Mouse (Mus musculus) neural tube, embryonic 15.5 days (tissue): ENCODE measurements around the gene Stk16. TPM values are rescaled to one million over a fixed set of nuclear protein-coding genes. Genes with fewer than 3 reads are reported as not detected.

Experiments used
- ATAC-seq: fragments of 200-750 bp; cut with Nextera tagmentation; 2 replicates; pipeline ENCODE4 v1.8.0; 2017; ENCODE audit warnings: mild to moderate bottlenecking, moderate TSS enrichment, moderate library complexity; ENCODE audit not compliant: low FRiP score
- H3K27ac ChIP-seq: fragments of 300-500 bp; sonication (generic); replicated peaks from 2 replicates; pipeline ENCODE4 v1.5.1; 2015; ENCODE audit warnings: mild to moderate bottlenecking, inconsistent platforms
- H3K27me3 ChIP-seq: fragments of 300-500 bp; sonication (generic); replicated peaks from 2 replicates; pipeline ENCODE4 v1.6.1; 2015; ENCODE audit warnings: inconsistent platforms
- H3K36me3 ChIP-seq: fragments of 300-500 bp; sonication (generic); 2 replicates; pipeline ENCODE4 v1.6.1; 2015; ENCODE audit warnings: inconsistent platforms
- H3K4me1 ChIP-seq: fragments of 300-500 bp; sonication (generic); 2 replicates; pipeline ENCODE4 v1.6.1; 2015; ENCODE audit warnings: inconsistent platforms
- H3K4me2 ChIP-seq: fragments of 300-500 bp; sonication (generic); 2 replicates; pipeline ENCODE4 v1.6.1; 2015; ENCODE audit warnings: inconsistent platforms, mild to moderate bottlenecking, moderate library complexity
- H3K4me3 ChIP-seq: fragments of 300-500 bp; sonication (generic); replicated peaks from 2 replicates; pipeline ENCODE4 v1.5.1; 2015; ENCODE audit warnings: mild to moderate bottlenecking, inconsistent platforms
- H3K9ac ChIP-seq: fragments of 300-500 bp; sonication (generic); replicated peaks from 2 replicates; pipeline ENCODE4 v1.6.1; 2015; ENCODE audit warnings: mild to moderate bottlenecking, inconsistent platforms
- H3K9me3 ChIP-seq: fragments of 300-500 bp; sonication (generic); replicated peaks from 2 replicates; pipeline ENCODE4 v1.6.1; 2016; ENCODE audit warnings: inconsistent platforms
- WGBS: fragments of 180-500 bp; shearing (Covaris S2); methylation state at CpG from one replicate; pipeline ENCODE4 v1.1.7; 2015; ENCODE audit warnings: mixed read lengths; 5-methylcytosine and 5-hydroxymethylcytosine counted together
- polyA plus RNA-seq: library from polyadenylated mRNA; unstranded; fragments of >200 nt; fragmentation: Nextera tagmentation; extraction: Ambion mirVana; gene quantifications from 2 replicates; pipeline ENCODE4 v1.2.1, GENCODE M21; 2015

The Stk16 gene
- polyA plus RNA-seq, 1 experiment from 2014 or later = 158 TPM

DNA sequence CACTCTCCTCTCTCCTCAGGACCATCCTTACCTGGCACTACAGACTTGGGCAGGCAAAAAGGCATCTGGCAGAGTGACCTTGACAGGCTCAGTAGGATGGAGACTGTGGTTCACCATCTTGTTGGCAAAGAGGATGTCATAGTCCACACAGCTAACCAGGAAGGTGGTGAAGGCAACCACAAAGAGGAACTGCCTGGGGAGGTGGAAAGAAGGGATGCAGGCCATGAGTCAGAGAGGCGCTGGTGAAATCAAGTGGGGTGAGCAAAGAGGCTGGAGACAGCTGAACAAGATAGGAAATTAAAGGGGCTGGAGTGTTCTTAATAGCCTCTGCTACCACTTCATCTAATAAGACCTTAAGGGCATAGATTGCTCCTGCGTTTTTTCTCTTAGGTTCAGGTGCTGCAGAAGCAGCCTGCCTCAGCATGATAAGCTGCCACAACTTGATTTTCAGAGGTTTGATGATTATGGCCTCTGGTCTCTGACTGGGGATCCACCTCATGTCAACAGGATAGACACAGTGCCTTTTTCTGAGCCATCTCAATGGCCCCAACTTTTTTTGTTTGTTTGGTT, 22.6 kb upstream of the Stk16 start:
- no peaks in the 10 kb centered on the region for H3K9me3 ChIP-seq
- H3K27me3 ChIP-seq = no peaks in the 10 kb centered on the region
- H3K27ac ChIP-seq = no peak overlapping the region
- 83% methylated on average over 2 of the region's 2 CpGs for WGBS
- peaks cover 22% of the 10 kb centered on the region for H3K4me1 ChIP-seq
- no peak for ATAC-seq
- H3K4me2 ChIP-seq = no peak overlapping the region
- no peak overlapping the region for H3K4me3 ChIP-seq
- H3K36me3 ChIP-seq = peaks cover 63% of the 10 kb centered on the region
- no peak overlapping the region for H3K9ac ChIP-seq

DNA sequence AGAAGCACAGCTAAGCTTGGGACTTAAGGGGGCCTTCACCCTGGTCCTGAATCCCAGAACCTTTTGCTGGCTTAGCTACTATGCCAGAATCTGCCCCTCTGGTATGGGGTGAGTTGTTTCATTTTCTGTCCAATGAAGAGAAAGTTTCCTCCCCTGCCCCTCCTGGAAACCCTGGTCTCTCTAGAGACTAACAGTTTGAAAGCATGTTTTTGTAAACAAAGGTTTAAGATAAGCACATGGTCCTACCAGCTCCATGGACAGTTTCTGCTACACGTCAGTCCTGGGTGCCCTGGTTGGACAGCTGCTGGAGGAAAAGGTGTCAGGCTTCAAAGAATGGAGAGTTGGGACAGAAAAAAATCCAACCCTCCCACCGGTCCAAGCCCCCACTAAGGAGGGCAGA, 20.1 kb upstream of the Stk16 start:
- no peak for ATAC-seq
- Histone ChIP-seq H3K36me3 (peaks cover 46% of the 10 kb centered on the region), H3K9me3 (no peaks in the 10 kb centered on the region), H3K4me1 (peaks cover 30% of the 10 kb centered on the region), H3K9ac (no peak overlapping the region), H3K27ac (no peak overlapping the region), H3K4me2 (peak overlapping the region; percentile 97), H3K27me3 (no peaks in the 10 kb centered on the region), H3K4me3 (no peak overlapping the region)
- WGBS = 82% methylated on average over 2 of the region's 2 CpGs

DNA sequence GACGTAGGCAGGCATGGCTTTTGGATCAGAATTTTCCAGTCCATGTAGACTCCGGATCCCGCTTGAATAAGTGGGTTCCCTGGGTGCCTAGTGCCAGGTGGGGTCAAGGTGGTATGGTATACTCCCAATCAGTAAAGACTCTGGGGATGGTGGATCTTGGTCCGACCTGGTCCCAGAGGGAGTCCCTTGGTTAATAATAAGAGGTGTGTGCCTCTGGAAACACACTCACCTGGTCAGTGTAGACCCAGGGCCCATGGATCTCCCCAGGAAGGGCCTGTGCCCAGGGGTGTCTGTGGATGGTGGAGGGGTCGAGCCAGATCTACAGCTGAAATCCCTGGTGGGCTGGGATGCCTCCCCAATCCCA, 19.4 kb upstream of the Stk16 start:
- WGBS = 46% methylated on average over 5 of the region's 5 CpGs
- no peaks in the 10 kb centered on the region for H3K27me3 ChIP-seq
- H3K9ac ChIP-seq = peak overlapping the region; percentile 69
- peaks cover 30% of the 10 kb centered on the region for H3K4me1 ChIP-seq
- H3K4me2 ChIP-seq = peak overlapping the region; percentile 97
- peaks cover 45% of the 10 kb centered on the region for H3K36me3 ChIP-seq
- no peak for ATAC-seq
- H3K27ac ChIP-seq = peak overlapping the region; percentile 97
- H3K4me3 ChIP-seq = peak overlapping the region; percentile 67
- no peaks in the 10 kb centered on the region for H3K9me3 ChIP-seq

DNA sequence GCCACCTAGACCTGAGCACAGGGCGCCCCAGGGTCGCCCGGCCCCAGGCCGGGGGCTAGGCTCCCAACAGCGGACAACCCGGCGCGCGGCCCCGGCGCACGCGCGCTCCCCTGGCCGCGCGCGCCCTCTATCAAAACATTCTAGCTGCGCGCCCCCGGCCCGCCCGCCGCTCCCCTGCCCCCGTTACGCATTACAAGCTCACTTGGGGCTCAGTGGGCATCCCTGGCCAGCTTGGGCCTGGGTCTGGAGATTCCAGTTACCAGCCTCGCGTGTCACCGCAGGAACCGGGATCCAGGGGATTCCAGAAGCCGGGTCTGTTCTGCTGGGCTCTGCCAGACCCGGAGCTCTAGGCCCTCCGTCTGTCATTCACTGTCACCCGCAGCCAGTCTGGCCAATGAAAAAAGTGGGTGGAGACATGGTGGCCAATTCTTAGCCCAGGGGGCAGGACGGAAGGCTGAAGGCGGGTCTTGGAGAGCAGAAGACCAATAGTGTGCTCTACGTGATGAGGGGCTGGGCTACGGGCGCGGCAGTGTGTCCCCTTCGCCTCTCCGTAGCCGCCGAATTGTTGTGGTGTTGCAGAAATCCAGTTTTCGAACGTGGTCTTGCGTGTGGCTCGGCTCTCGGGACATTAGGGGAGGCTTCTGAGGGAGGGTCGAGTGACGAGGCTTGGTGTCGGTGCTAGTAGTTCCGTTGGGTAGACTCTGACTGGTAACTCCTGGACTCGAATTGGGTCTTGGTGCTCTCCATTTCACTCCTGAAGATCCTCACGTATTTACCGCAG, 18.8 kb upstream of the Stk16 start, which contains the start of the genes Ankzf1 and Atg9a:
TSS of gene Ankzf1 (plus strand) at position 530 of the 781 bp plus-strand sequence.
TSS of gene Atg9a (minus strand) at position 575 of the 781 bp plus-strand sequence.
- H3K36me3 ChIP-seq = peaks cover 45% of the 10 kb centered on the region
- peak; percentile 99 for ATAC-seq

DNA sequence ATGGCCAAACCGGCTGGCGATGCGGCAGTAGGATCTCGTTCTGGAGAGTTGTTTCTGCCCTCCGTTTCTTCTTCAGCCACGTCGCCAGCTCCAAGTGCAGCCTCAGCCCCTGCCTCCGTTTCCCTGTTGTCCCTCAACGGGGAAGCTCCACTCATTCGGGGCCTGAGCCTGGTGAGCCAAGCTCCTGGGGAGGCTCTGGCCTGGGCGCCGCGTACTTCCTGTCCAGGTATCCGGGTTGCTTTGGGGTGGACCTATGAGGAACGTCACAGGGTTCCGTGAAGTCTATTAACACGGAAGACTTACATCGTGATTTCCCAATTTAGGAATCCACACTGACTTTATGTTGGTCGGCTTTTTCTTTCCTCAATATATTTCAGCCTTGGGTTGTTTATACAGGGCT, 18.2 kb upstream of the Stk16 start:
- WGBS = under 1% methylated on average over 19 of the region's 19 CpGs
- Histone ChIP-seq H3K4me3 (peak overlapping the region; percentile 67), H3K27me3 (no peaks in the 10 kb centered on the region), H3K4me2 (peak overlapping the region; percentile 97), H3K9ac (peak overlapping the region; percentile 91), H3K27ac (peak overlapping the region; percentile 91), H3K36me3 (peaks cover 45% of the 10 kb centered on the region), H3K9me3 (no peaks in the 10 kb centered on the region), H3K4me1 (peaks cover 30% of the 10 kb centered on the region)
- peak; percentile 45; the same call in 1 of the 2 replicates for ATAC-seq

More for the DNA sequence above, 18.8 kb upstream of the Stk16 start, which contains the start of the genes Ankzf1 and Atg9a:
- peak within 1 kb of the TSS; percentile 97 for H3K27ac ChIP-seq
- peak within 1 kb of the TSS; percentile 91 for H3K9ac ChIP-seq
- H3K4me1 ChIP-seq = peaks cover 30% of the 10 kb centered on the region
- no peaks in the 10 kb centered on the region for H3K9me3 ChIP-seq
- under 1% methylated on average over 56 of the region's 56 CpGs for whole genome bisulfite sequencing
- H3K4me2 ChIP-seq = peak within 1 kb of the TSS; percentile 97
- peak within 1 kb of the TSS; percentile 67 for H3K4me3 ChIP-seq
- no peaks in the 10 kb centered on the region for H3K27me3 ChIP-seq

DNA sequence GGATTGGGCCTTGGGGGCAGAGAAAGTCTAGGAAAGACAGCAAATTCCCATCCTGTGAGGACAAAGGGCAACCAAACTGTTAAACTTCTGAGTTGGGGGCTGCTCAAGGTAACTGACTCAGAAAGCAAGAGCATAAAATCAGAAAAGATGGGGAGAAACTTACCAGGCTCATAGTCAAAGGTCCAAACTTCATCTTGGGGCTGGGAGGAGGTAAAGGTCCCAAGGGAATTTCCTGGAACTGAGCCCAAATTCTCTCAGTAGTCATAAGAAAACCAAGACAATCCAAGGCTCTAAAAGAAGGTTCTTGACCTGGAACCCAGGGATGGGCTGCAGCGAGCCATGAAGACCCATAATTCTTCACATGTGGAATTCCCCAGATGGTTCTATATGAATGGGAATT, 9.4 kb upstream of the Stk16 start:
- 88% methylated on average over 1 of the region's 1 CpGs for WGBS
- H3K4me2 ChIP-seq = no peak overlapping the region

DNA sequence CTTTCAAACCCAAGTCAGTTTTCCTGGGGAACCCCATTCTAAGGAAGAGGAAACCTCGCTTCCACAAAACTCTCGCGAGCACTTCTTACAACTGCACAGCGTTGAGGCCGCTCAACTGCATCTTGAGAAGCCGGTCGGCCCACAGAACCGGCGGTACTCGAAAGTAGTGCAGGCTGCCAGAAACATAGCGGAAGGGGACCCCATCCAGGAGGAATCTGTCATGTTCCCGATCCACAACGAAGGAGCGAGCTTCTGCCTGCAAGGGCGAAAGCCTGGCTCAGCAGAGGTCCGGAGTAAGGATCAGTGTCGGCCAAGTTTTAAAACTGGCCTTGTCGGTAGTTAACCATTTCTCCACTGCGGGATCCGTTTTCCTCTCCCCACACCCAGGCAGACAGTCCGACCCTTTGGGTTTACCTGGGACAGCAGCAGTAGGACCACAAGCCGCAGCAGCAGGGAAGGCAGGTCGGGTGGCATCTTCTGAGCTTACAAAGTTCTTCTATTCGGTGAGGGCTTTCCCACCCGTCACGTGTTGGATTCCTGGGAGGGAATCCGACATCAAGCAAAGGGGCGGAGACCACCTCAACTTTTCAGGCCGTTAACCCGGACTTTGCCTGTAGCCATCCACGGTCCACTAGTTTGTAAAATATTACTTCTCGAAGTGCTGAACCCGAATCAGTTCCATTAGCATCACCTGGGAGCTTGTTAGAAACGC, 1.5 kb upstream of the Stk16 start:
- WGBS = 17% methylated on average over 34 of the region's 34 CpGs
- H3K4me2 ChIP-seq = peak overlapping the region; percentile 93

More for the DNA sequence above, 9.4 kb upstream of the Stk16 start:
- no peak for ATAC-seq
- Histone ChIP-seq H3K9ac (no peak overlapping the region), H3K9me3 (no peaks in the 10 kb centered on the region), H3K36me3 (peaks cover 41% of the 10 kb centered on the region), H3K27ac (no peak overlapping the region), H3K4me1 (no peaks in the 10 kb centered on the region), H3K27me3 (no peaks in the 10 kb centered on the region), H3K4me3 (no peak overlapping the region)

DNA sequence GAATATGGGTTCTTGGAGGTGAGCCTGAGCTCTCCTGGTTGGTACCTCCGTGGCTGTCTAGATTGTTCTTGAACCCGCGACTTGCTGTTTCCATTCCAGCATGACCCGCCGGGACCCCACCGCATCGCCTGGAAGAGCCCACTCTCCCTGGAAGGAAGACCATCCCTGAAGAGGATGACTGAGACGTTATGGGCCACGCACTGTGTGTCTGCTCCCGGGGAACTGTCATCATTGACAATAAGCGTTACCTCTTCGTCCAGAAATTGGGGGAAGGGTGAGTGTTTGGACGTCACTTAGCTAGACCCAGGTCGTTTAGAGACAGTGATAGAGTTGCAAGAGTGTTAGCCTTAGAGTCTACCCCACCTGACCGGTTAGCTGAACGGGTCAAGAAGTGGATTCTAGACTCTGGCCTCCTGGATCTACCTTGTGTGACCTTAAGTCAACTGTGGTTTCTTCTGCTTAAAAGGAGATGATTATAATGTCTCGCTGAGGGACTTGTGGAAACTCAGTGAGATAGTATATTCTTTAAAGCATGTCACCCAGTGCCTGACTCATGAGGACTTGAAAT, 587 bp downstream of the Stk16 start:
- Histone ChIP-seq H3K9ac (peak overlapping the region; percentile 86), H3K4me1 (peaks cover 49% of the 10 kb centered on the region), H3K36me3 (peaks cover 28% of the 10 kb centered on the region), H3K4me3 (peak overlapping the region; percentile 84), H3K4me2 (peak overlapping the region; percentile 93), H3K9me3 (no peaks in the 10 kb centered on the region), H3K27ac (peak overlapping the region; percentile 33; the same call in 1 of the 2 replicates), H3K27me3 (peaks cover 11% of the 10 kb centered on the region)
- ATAC-seq = peak; percentile 25; the same call in 1 of the 2 replicates
- 13% methylated on average over 17 of the region's 17 CpGs for WGBS

More for the DNA sequence above, 1.5 kb upstream of the Stk16 start:
- Histone ChIP-seq H3K27ac (no peak overlapping the region; the same call in 1 of the 2 replicates), H3K4me1 (peaks cover 48% of the 10 kb centered on the region), H3K36me3 (peaks cover 18% of the 10 kb centered on the region), H3K9ac (peak overlapping the region; percentile 47), H3K9me3 (no peaks in the 10 kb centered on the region), H3K4me3 (peak overlapping the region; percentile 84), H3K27me3 (no peaks in the 10 kb centered on the region)
- ATAC-seq = no peak

DNA sequence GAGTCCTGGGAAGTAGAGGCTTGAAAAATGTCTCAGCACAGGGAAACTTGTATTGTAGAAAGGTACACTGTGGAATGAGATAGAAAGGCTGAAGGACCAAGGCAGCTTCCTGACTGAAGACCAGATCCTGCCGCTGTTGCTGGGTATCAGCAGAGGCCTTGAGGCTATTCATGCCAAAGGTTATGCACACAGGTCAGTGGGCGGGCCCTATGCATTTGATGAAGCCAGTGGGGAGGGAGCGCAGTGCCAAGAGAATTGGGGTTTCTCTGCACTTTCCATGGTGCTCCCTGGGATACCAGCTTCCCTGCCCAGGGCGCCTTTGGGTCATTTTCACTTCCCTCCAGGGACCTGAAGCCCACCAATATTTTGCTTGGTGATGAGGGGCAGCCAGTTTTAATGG, 1.9 kb downstream of the Stk16 start:
- no peak overlapping the region for H3K9ac ChIP-seq
- peak overlapping the region; percentile 93; the same call in 1 of the 2 replicates for H3K4me2 ChIP-seq
- H3K4me1 ChIP-seq = peaks cover 49% of the 10 kb centered on the region
- peaks cover 28% of the 10 kb centered on the region for H3K36me3 ChIP-seq
- 86% methylated on average over 4 of the region's 4 CpGs for WGBS
- no peaks in the 10 kb centered on the region for H3K9me3 ChIP-seq
- peaks cover 23% of the 10 kb centered on the region for H3K27me3 ChIP-seq
- ATAC-seq = no peak
- no peak overlapping the region for H3K27ac ChIP-seq
- no peak overlapping the region for H3K4me3 ChIP-seq

DNA sequence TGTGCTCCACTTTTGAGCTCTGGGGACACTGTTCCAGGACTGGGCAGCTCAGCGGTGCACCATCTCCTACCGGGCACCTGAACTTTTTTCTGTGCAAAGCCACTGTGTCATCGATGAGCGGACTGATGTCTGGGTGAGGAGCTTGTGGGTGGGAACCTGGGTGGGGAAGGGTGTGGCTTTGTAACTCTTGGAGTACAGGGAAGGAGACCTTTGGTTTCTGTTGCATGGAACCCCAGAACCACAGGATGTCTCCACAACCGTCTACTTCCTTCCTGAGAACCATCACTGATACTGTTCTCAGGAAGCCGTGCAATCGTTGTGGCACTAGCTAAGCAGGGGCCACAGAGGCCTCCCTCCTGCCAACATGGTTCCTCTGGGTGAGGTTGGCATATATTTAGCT, 2.5 kb downstream of the Stk16 start:
- ATAC-seq = no peak
- H3K4me1 ChIP-seq = peaks cover 52% of the 10 kb centered on the region
- no peak overlapping the region for H3K9ac ChIP-seq
- no peaks in the 10 kb centered on the region for H3K9me3 ChIP-seq
- peaks cover 28% of the 10 kb centered on the region for H3K36me3 ChIP-seq
- no peak overlapping the region for H3K4me3 ChIP-seq
- H3K4me2 ChIP-seq = no peak overlapping the region
- H3K27me3 ChIP-seq = peaks cover 29% of the 10 kb centered on the region
- WGBS = 87% methylated on average over 7 of the region's 7 CpGs
- no peak overlapping the region for H3K27ac ChIP-seq

DNA sequence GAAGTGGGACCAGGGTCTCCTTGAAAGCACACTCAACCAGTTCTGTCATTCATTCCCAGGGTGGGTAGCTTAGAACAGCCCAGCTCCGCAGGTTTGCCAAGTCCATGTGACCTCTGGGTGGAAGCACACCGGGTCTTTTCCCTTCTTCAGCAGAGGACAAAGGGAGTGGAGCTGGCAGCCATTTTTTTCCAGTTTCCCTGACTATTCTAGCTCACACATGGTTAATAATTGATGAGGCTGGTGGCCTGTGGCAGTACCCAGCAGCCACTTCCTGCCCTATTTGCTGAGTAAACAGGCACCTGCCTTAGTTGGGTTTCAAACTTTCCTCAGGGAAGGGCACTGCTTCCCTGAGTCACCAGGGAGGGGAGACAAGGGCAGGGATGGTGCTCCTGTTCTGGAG, 3.8 kb downstream of the Stk16 start:
- H3K27me3 ChIP-seq = peaks cover 38% of the 10 kb centered on the region
- no peak overlapping the region for H3K9ac ChIP-seq
- H3K27ac ChIP-seq = no peak overlapping the region
- H3K9me3 ChIP-seq = no peaks in the 10 kb centered on the region
- no peak overlapping the region for H3K4me3 ChIP-seq
- WGBS = 76% methylated on average over 2 of the region's 2 CpGs
- no peak overlapping the region for H3K4me2 ChIP-seq
- no peak for ATAC-seq
- H3K36me3 ChIP-seq = peaks cover 28% of the 10 kb centered on the region
- peaks cover 52% of the 10 kb centered on the region for H3K4me1 ChIP-seq
